Mouse (Mus musculus): ENCODE measurements around the gene Opn4. TPM values are rescaled to one million over a fixed set of nuclear protein-coding genes. Genes with fewer than 3 reads are reported as not detected.

Opn4 gene
- polyA plus RNA-seq, 1 experiment from 2014 or later, result 0.28 TPM

DNA sequence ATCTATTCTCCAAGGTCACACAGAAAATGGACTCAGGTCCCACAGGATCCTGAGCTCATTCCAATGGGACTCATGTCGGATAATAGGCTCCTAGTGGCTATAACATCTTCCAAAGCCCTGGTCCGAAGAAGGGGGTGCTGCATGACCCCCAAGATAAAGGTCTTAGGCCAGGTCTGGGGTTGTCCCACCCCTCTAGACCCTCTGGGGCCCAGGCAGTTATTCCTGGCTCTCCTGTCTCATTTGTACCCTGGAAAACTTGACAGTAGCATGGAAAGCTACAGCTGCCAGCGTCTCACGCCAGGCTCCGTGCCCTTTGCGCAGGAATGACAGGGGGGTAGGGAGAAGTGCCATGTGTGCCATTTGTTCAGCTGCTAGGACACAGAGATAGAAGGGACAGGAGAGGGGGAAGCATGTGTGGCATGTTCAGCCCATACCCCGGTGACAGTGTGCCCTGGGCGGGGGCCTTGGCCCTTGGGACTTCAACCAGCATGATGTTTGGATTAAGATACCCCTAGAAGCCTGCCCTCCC, 10.7 kb downstream of the Opn4 start:
- Histone ChIP-seq H3K4me1 (peaks cover 4% of the 10 kb centered on the region; the same call in 1 of the 2 replicates), H3K4me2 (no peak overlapping the region), H3K36me3 (replicated peaks) (no peaks in the 10 kb centered on the region), H3K27ac (no peak overlapping the region), H3K4me3 (replicated peaks) (no peak overlapping the region), H3K9me3 (no peaks in the 10 kb centered on the region), H3K27me3 (no peaks in the 10 kb centered on the region), H3K9ac (no peak overlapping the region)
- ATAC-seq (ENCODE audit: low FRiP score), result no peak
- WGBS, result 91% methylated on average over 8 of the region's 8 CpGs

DNA sequence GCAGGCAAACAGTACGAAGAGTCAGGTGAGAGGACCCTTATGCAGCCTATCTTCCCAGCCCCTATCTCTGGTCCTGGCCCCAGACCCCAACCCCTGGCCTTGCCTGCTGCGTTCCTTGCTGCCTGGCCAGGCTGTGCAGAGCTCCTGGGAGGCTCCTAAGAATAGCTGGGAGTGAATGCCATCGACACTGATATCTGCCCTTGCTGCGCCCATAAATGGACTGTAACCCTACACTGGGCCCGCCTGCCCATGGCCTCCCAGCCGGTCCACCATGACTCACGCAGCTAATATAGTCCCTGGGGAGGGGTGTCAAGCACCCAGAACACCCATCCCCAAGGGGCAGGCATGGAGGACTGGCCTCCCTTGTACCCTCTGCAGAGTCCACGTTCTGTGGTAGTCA, 11.4 kb downstream of the Opn4 start, which contains the start of gene Ldb3:
Gene Ldb3, minus strand, starts transcription at position 185 of the 400 bp plus-strand sequence.
- Histone ChIP-seq H3K36me3 (replicated peaks) (no peaks in the 10 kb centered on the region), H3K4me3 (replicated peaks) (no peak within 1 kb of the TSS), H3K4me2 (no peak within 1 kb of the TSS), H3K4me1 (peaks cover 4% of the 10 kb centered on the region; the same call in 1 of the 2 replicates), H3K9me3 (no peaks in the 10 kb centered on the region), H3K27me3 (no peaks in the 10 kb centered on the region), H3K27ac (no peak within 1 kb of the TSS), H3K9ac (no peak within 1 kb of the TSS)
- ATAC-seq (ENCODE audit: low FRiP score), result no peak
- WGBS, result 78% methylated on average over 8 of the region's 8 CpGs

DNA sequence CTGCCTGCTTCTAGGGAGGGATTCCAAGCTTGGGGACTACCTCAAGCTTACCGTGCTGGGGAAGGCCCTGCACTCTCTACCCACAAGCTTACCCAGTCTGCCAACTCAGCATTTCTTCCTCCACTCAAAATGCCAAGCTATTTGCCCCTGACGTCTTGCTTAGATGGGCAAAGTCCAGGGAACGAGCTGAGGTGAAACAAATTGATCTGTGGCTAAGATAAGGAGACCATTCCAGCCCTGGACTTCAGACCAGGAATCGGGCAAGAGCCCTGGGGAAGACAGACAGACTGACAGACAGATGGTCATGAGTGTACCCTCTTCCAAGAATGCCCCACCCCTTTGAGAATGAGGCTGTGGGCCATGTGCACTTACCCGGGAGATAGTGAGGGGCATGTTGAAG, 11.9 kb downstream of the Opn4 start:
- whole genome bisulfite sequencing, result 79% methylated on average over 5 of the region's 5 CpGs
- ATAC-seq (ENCODE audit: low FRiP score), result no peak
- Histone ChIP-seq H3K27me3 (no peaks in the 10 kb centered on the region), H3K4me2 (no peak overlapping the region), H3K4me3 (replicated peaks) (no peak overlapping the region), H3K27ac (no peak overlapping the region), H3K4me1 (peaks cover 4% of the 10 kb centered on the region; the same call in 1 of the 2 replicates), H3K9me3 (no peaks in the 10 kb centered on the region), H3K9ac (no peak overlapping the region), H3K36me3 (replicated peaks) (no peaks in the 10 kb centered on the region)

DNA sequence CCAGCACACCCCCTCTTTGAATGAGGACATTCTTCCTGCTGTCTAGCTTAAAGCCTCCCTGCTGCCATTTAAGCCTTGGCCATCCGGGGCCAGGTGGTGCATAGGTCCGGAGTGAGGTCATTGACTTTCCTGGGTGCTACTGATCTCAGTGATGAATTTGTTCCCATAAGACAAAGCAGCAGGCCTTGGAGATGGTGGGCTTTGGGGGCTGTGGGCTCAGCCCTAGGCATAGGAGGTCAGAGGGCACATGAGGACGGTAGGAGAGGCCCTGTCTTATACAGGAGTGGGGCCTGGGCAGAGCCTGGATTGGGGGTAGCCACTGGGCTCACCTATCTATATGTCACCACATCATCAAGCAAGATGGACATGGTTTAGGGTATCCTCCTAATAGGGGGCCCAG, 13.1 kb downstream of the Opn4 start:
- no peak overlapping the region for H3K9ac ChIP-seq
- no peak for ATAC-seq (ENCODE audit: low FRiP score)
- no peaks in the 10 kb centered on the region for H3K36me3 ChIP-seq (replicated peaks)
- H3K9me3 ChIP-seq, result no peaks in the 10 kb centered on the region
- WGBS, result 80% methylated on average over 3 of the region's 3 CpGs
- H3K4me1 ChIP-seq, result peaks cover 4% of the 10 kb centered on the region; the same call in 1 of the 2 replicates
- no peak overlapping the region for H3K27ac ChIP-seq
- no peak overlapping the region for H3K4me2 ChIP-seq
- H3K27me3 ChIP-seq, result no peaks in the 10 kb centered on the region
- no peak overlapping the region for H3K4me3 ChIP-seq (replicated peaks)

DNA sequence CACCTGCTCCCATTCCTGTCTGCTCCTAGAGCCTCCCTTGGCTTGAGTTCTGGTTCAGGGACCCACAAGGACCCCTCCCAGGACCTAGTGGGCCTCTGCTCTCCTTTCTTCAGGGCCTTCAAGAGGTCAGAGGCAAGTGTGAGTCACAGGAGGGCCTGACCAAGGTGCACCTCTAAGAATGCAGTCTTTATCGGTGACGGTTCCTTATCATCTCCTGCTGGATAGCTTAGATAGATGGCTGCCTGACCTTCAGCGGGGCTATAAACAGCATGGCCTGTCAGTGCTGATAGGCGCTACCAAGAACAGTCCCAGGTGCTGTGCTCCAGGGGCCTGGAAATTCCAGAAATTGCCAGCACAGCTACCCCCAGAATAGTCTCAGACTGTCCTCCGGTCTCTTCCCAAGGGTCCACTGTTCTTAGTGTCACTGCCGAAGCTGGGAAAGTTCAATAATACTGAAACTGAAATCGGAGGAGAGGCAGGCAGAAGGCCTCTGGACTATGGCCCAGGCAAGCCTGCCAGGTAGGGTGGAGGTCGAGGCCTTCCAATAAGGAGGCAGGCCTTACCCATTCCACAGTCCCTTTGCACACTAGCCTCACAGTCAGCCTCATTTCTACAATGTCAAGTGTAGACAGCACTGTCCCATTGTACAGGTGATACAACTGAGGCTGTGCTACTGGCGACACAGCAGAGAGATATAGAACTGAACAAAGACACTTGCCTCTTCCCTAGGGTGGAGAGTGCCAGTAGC, 14.4 kb downstream of the Opn4 start:
- no peaks in the 10 kb centered on the region for H3K36me3 ChIP-seq (replicated peaks)
- no peak overlapping the region for H3K27ac ChIP-seq
- H3K9ac ChIP-seq, result no peak overlapping the region
- no peak overlapping the region for H3K4me3 ChIP-seq (replicated peaks)
- H3K27me3 ChIP-seq, result no peaks in the 10 kb centered on the region
- H3K9me3 ChIP-seq, result no peaks in the 10 kb centered on the region
- no peaks in the 10 kb centered on the region for H3K4me1 ChIP-seq
- 88% methylated on average over 9 of the region's 9 CpGs for WGBS
- no peak overlapping the region for H3K4me2 ChIP-seq
- no peak for ATAC-seq (ENCODE audit: low FRiP score)

DNA sequence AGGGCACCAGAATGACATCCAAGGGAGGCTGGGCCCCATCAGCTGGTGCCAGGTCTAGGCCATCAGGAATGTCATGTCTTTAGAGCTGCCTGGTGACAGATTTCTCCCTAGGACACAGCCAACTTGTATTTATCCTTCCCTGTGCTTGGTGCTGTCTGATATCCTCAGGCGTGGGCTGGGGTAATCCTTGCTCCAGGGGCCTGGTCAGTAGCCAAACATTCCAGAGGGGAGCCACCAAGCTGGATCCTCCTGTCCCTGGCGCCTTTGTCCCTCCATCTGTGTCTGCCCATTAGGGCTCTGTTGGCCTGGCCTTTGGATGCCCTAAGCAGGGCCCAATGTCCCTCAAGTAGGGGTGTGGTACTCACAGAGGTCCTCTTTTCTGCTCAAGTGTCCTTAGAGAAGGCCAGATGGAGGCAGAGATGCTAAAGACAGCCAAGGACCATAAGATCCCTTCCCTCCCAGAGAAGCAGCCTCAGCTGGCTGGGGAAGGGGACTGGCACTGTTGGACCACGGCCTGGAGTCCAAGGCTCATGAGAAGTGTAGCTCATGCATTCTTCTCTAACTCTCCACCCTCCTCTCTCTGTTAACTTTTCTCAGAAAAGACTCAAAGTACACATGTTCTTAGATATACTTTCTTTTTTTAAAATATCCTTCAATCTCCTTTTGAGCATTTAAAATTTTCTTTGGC, 17.1 kb downstream of the Opn4 start:
- 74% methylated on average over 3 of the region's 3 CpGs for WGBS
- Histone ChIP-seq H3K4me3 (replicated peaks) (no peak overlapping the region), H3K27me3 (no peaks in the 10 kb centered on the region), H3K4me2 (no peak overlapping the region), H3K4me1 (no peaks in the 10 kb centered on the region), H3K36me3 (replicated peaks) (no peaks in the 10 kb centered on the region), H3K9me3 (no peaks in the 10 kb centered on the region), H3K9ac (no peak overlapping the region), H3K27ac (no peak overlapping the region)
- ATAC-seq (ENCODE audit: low FRiP score), result no peak

DNA sequence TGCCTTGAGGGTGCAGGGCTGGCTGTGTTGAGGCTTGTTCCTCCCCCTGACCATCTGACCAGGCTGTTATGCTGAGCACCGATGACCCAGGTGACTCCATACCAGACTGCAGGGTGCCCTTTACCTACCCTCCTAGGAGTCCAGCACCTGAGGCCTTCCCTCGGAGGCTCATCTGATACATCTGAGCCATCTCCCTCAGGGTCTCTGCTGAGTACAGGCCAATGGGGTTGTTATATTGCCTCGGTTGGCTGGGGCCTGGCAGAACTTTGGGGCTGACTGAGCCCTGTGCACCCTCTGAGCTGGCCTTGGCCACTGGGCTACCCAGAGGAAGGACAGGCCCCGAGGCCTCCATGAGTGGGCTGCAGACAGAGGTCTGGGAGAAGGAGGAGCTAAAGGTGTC, 23.1 kb downstream of the Opn4 start:
- WGBS, result 82% methylated on average over 4 of the region's 4 CpGs

DNA sequence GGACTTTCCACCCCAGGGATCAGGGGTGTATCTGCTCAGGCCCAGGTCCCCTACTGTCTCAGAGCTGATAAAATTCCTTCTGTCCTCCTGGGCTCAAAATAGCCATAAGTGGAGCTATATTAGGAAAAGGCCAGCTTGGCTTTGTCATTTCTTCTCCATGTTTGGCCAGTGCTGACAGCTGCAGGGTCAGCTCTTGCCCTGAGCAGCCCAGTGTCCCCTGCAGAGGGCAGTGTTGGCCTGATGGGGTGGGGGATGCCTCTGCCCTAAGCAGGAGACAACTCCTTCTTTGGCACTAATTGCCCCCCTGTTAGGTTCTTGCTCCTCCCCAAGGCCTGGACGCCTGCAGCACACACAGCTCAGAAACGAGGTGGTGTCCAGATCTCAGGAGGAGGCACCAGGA, 25.9 kb downstream of the Opn4 start:
- peaks cover 7% of the 10 kb centered on the region; the same call in 1 of the 2 replicates for H3K4me1 ChIP-seq
- no peak overlapping the region for H3K4me3 ChIP-seq (replicated peaks)
- H3K27ac ChIP-seq, result no peak overlapping the region
- no peaks in the 10 kb centered on the region for H3K36me3 ChIP-seq (replicated peaks)
- no peak overlapping the region for H3K9ac ChIP-seq
- no peak for ATAC-seq (ENCODE audit: low FRiP score)
- no peaks in the 10 kb centered on the region for H3K9me3 ChIP-seq
- 59% methylated on average over 2 of the region's 2 CpGs for whole genome bisulfite sequencing
- H3K27me3 ChIP-seq, result peaks cover 8% of the 10 kb centered on the region; the same call in 1 of the 2 replicates
- no peak overlapping the region for H3K4me2 ChIP-seq

More for the DNA sequence above, 23.1 kb downstream of the Opn4 start:
- H3K27me3 ChIP-seq, result no peaks in the 10 kb centered on the region; the same call in 1 of the 2 replicates
- no peak for ATAC-seq (ENCODE audit: low FRiP score)
- H3K9me3 ChIP-seq, result no peaks in the 10 kb centered on the region
- H3K36me3 ChIP-seq (replicated peaks), result no peaks in the 10 kb centered on the region
- no peak overlapping the region for H3K4me3 ChIP-seq (replicated peaks)
- H3K4me2 ChIP-seq, result no peak overlapping the region
- no peaks in the 10 kb centered on the region for H3K4me1 ChIP-seq
- no peak overlapping the region for H3K9ac ChIP-seq
- no peak overlapping the region for H3K27ac ChIP-seq

DNA sequence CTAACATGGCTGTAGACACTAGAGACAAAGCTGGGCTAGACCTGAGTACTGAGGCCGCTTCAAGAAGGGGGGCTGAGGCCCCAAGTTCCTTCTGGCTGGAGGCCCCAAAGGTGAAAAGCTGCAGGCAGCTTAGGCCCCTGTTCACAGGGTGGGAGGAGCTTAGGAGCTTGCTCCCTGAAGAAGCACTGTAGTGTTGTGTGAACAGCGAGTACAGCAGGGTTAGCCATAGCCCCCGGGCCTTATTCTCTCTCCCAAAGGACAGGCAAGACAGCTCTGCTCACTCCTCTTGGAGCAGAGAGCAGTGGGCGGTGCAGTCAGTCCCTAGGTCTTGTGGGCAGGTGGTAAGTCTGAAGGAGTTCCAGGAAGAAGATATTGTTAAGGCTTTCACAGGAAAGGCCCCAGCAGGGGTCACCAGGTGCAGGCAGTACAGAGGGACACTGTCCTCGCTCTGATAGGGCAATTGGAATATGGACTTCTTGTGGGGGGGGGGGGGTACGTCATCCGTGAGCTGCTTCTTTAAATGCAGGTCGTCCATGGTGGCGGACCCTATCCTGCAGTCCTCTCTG, 26.5 kb downstream of the Opn4 start:
- Histone ChIP-seq H3K4me2 (no peak overlapping the region), H3K27me3 (peaks cover 14% of the 10 kb centered on the region; the same call in 1 of the 2 replicates), H3K36me3 (replicated peaks) (no peaks in the 10 kb centered on the region), H3K27ac (no peak overlapping the region), H3K9me3 (no peaks in the 10 kb centered on the region), H3K4me1 (peaks cover 7% of the 10 kb centered on the region; the same call in 1 of the 2 replicates), H3K4me3 (replicated peaks) (no peak overlapping the region), H3K9ac (no peak overlapping the region)
- ATAC-seq (ENCODE audit: low FRiP score), result no peak
- WGBS, result 71% methylated on average over 9 of the region's 9 CpGs

DNA sequence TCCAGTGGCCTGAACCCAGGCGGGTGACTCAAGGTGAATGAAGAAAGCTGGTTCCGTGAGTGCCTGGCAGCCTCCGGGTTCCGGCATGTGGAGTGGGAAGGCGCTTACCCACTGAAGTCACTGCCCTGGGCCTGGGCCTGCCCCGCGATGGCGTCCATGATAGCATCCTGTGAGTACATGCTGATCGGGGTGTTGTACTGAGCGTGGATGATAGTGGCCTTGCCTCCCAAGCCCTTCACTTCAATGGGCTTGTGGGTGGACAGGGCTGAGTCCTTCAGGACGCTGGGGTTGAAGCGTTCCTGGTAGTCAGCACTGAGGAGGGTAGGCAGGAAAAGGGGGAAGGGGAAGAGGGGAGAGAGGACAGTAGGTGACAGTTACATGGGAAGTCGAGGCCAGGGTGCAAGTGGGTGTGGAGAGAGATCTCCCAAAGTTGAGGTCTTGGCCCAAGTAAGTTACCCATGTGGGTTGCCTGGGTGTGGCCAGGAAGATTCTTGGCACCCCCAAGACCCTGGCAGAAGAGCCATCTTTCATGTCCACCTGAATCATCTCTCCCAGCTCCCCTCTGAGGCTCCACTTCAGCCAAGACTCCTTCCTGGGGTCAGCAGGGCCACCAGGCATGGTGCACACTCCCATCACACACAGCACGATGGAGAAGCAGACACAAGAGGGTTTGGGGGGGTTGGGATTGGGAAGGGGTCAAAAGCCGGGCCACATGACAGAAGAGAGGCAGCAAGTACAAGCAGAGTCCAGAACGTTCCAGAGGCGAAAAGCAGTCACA, 28.1 kb downstream of the Opn4 start:
- H3K27ac ChIP-seq, result no peak overlapping the region
- H3K27me3 ChIP-seq, result peaks cover 14% of the 10 kb centered on the region; the same call in 1 of the 2 replicates
- H3K4me1 ChIP-seq, result peaks cover 7% of the 10 kb centered on the region; the same call in 1 of the 2 replicates
- no peak overlapping the region for H3K4me3 ChIP-seq (replicated peaks)
- no peak overlapping the region for H3K4me2 ChIP-seq
- ATAC-seq (ENCODE audit: low FRiP score), result no peak
- H3K9me3 ChIP-seq, result no peaks in the 10 kb centered on the region
- no peaks in the 10 kb centered on the region for H3K36me3 ChIP-seq (replicated peaks)
- no peak overlapping the region for H3K9ac ChIP-seq
- 86% methylated on average over 17 of the region's 17 CpGs for WGBS

DNA sequence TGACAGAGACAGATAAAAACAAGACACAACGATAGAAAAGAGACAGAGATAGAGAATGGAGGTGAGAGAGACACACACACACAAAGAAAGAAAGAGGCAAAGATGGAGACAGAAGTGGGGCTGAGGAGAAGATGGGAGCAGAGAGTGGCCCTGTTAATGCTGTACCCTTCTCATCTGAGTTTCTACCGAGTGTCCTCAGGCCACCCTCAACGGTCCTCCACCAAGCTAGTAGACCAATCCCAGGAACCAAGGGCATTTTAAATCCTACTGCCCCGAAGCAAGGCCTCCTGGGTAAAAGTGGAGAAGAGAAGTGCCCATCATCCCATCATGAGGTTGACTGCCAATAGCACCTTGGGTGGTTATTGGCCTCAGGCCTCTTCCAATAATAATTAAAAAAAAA, 29.0 kb downstream of the Opn4 start:
- WGBS, result 75% methylated on average over 4 of the region's 4 CpGs
- ATAC-seq (ENCODE audit: low FRiP score), result no peak
- H3K27me3 ChIP-seq, result peaks cover 14% of the 10 kb centered on the region; the same call in 1 of the 2 replicates
- H3K4me2 ChIP-seq, result no peak overlapping the region
- H3K36me3 ChIP-seq (replicated peaks), result no peaks in the 10 kb centered on the region
- no peaks in the 10 kb centered on the region for H3K9me3 ChIP-seq
- H3K4me1 ChIP-seq, result peaks cover 7% of the 10 kb centered on the region; the same call in 1 of the 2 replicates
- no peak overlapping the region for H3K27ac ChIP-seq
- H3K4me3 ChIP-seq (replicated peaks), result no peak overlapping the region
- H3K9ac ChIP-seq, result no peak overlapping the region

All from forebrain, embryonic 12.5 days (tissue).